Mouse (Mus musculus): Measurements from ENCODE around the gene Rnaset2a. TPM values are rescaled to one million over a fixed set of nuclear protein-coding genes. Genes with fewer than 3 reads are reported as not detected.
"Not testable (repeated sequence)": the region's sequence is repeated elsewhere in the genome, so short reads cannot be mapped to it uniquely, and the experiment has no call there.

Gene Rnaset2a
- polyA plus RNA-seq, 1 experiment = 17.0 TPM

- H3K27ac ChIP-seq (ENCODE audit: insufficient read depth, low read length) = not testable (repeated sequence)
Measured at GRCm38 (mm10) chr17:8164701-8165607, 17.1 kb upstream of the Rnaset2a start, which contains the start of gene Fgfr1op. Gene Fgfr1op, plus strand, starts transcription at chr17:8165501.

GRCm38 (mm10) chr17:8160969-8161368 lies 13.1 kb upstream of the Rnaset2a start:
- H3K27ac ChIP-seq (ENCODE audit: insufficient read depth, low read length); H3K4me3 ChIP-seq (ENCODE audit: insufficient read depth, low read length); H3K4me1 ChIP-seq (ENCODE audit: control insufficient read depth, insufficient read depth, low read length): not testable (repeated sequence)
- peak; percentile 46 for TF ChIP-seq CTCF (IDR thresholded peaks at IDR 0.05; ENCODE audit: extremely low read depth, insufficient read depth, low read length)

More at GRCm38 (mm10) chr17:8164701-8165607, 17.1 kb upstream of the Rnaset2a start, which contains the start of gene Fgfr1op:
- not testable (repeated sequence) for H3K4me1 ChIP-seq (ENCODE audit: control insufficient read depth, insufficient read depth, low read length)
- H3K4me3 ChIP-seq (ENCODE audit: insufficient read depth, low read length) = peak within 1 kb of the TSS; percentile 60

GRCm38 (mm10) chr17:8158627-8159026 lies 10.7 kb upstream of the Rnaset2a start:
- H3K4me1 ChIP-seq (ENCODE audit: control insufficient read depth, insufficient read depth, low read length); H3K27ac ChIP-seq (ENCODE audit: insufficient read depth, low read length); H3K4me3 ChIP-seq (ENCODE audit: insufficient read depth, low read length): not testable (repeated sequence)

GRCm38 (mm10) chr17:8155982-8156381 lies 8.1 kb upstream of the Rnaset2a start:
- H3K4me1 ChIP-seq (ENCODE audit: control insufficient read depth, insufficient read depth, low read length); H3K27ac ChIP-seq (ENCODE audit: insufficient read depth, low read length); H3K4me3 ChIP-seq (ENCODE audit: insufficient read depth, low read length): not testable (repeated sequence)

- H3K4me3 ChIP-seq (ENCODE audit: insufficient read depth, low read length); H3K27ac ChIP-seq (ENCODE audit: insufficient read depth, low read length): not testable (repeated sequence)
Measured at GRCm38 (mm10) chr17:8155010-8155409, 7.1 kb upstream of the Rnaset2a start.

GRCm38 (mm10) chr17:8146931-8147330 lies 966 bp downstream of the Rnaset2a start:
- not testable (repeated sequence) for H3K27ac ChIP-seq (ENCODE audit: insufficient read depth, low read length); H3K4me1 ChIP-seq (ENCODE audit: control insufficient read depth, insufficient read depth, low read length)
- H3K4me3 ChIP-seq (ENCODE audit: insufficient read depth, low read length) = peak overlapping the region; percentile 54

More at GRCm38 (mm10) chr17:8155010-8155409, 7.1 kb upstream of the Rnaset2a start:
- H3K4me1 ChIP-seq (ENCODE audit: control insufficient read depth, insufficient read depth, low read length) = not testable (repeated sequence)

GRCm38 (mm10) chr17:8143802-8144673 lies 3.9 kb downstream of the Rnaset2a start:
- H3K4me1 ChIP-seq (ENCODE audit: control insufficient read depth, insufficient read depth, low read length); H3K4me3 ChIP-seq (ENCODE audit: insufficient read depth, low read length); H3K27ac ChIP-seq (ENCODE audit: insufficient read depth, low read length): not testable (repeated sequence)

- not testable (repeated sequence) for H3K27ac ChIP-seq (ENCODE audit: insufficient read depth, low read length); H3K4me1 ChIP-seq (ENCODE audit: control insufficient read depth, insufficient read depth, low read length); H3K4me3 ChIP-seq (ENCODE audit: insufficient read depth, low read length)
Measured at GRCm38 (mm10) chr17:8140210-8140609, 7.7 kb downstream of the Rnaset2a start.

- H3K27ac ChIP-seq (ENCODE audit: insufficient read depth, low read length); H3K4me3 ChIP-seq (ENCODE audit: insufficient read depth, low read length); H3K4me1 ChIP-seq (ENCODE audit: control insufficient read depth, insufficient read depth, low read length): not testable (repeated sequence)
Measured at GRCm38 (mm10) chr17:8138116-8138515, 9.8 kb downstream of the Rnaset2a start.

- not testable (repeated sequence) for H3K27ac ChIP-seq (ENCODE audit: insufficient read depth, low read length); H3K4me1 ChIP-seq (ENCODE audit: control insufficient read depth, insufficient read depth, low read length); H3K4me3 ChIP-seq (ENCODE audit: insufficient read depth, low read length)
Measured at GRCm38 (mm10) chr17:8130849-8131248, 17.0 kb downstream of the Rnaset2a start.

- not testable (repeated sequence) for H3K27ac ChIP-seq (ENCODE audit: insufficient read depth, low read length); H3K4me3 ChIP-seq (ENCODE audit: insufficient read depth, low read length); H3K4me1 ChIP-seq (ENCODE audit: control insufficient read depth, insufficient read depth, low read length)
Measured at GRCm38 (mm10) chr17:8129578-8129977, 18.3 kb downstream of the Rnaset2a start.

GRCm38 (mm10) chr17:8128326-8128993 lies 19.4 kb downstream of the Rnaset2a start:
- H3K27ac ChIP-seq (ENCODE audit: insufficient read depth, low read length); H3K4me1 ChIP-seq (ENCODE audit: control insufficient read depth, insufficient read depth, low read length); H3K4me3 ChIP-seq (ENCODE audit: insufficient read depth, low read length): not testable (repeated sequence)

GRCm38 (mm10) chr17:8124586-8124985 lies 23.3 kb downstream of the Rnaset2a start:
- not testable (repeated sequence) for H3K4me3 ChIP-seq (ENCODE audit: insufficient read depth, low read length); H3K4me1 ChIP-seq (ENCODE audit: control insufficient read depth, insufficient read depth, low read length); H3K27ac ChIP-seq (ENCODE audit: insufficient read depth, low read length)

- H3K4me1 ChIP-seq (ENCODE audit: control insufficient read depth, insufficient read depth, low read length); H3K27ac ChIP-seq (ENCODE audit: insufficient read depth, low read length); H3K4me3 ChIP-seq (ENCODE audit: insufficient read depth, low read length): not testable (repeated sequence)
Measured at GRCm38 (mm10) chr17:8122974-8123373, 24.9 kb downstream of the Rnaset2a start.

- H3K27ac ChIP-seq (ENCODE audit: insufficient read depth, low read length); H3K4me1 ChIP-seq (ENCODE audit: control insufficient read depth, insufficient read depth, low read length); H3K4me3 ChIP-seq (ENCODE audit: insufficient read depth, low read length): not testable (repeated sequence)
Measured at GRCm38 (mm10) chr17:8116928-8117327, 31.0 kb downstream of the Rnaset2a start.
